Mouse (Mus musculus): ENCODE data around the gene Cacna1b. TPM values are rescaled to one million over a fixed set of nuclear protein-coding genes. Genes with fewer than 3 reads are reported as not detected.

Cacna1b gene
- 0.18 and 0.23 TPM in 2 replicates for polyA plus RNA-seq (2016; fragmentation: Nextera tagmentation; extraction: Ambion mirVana)

DNA sequence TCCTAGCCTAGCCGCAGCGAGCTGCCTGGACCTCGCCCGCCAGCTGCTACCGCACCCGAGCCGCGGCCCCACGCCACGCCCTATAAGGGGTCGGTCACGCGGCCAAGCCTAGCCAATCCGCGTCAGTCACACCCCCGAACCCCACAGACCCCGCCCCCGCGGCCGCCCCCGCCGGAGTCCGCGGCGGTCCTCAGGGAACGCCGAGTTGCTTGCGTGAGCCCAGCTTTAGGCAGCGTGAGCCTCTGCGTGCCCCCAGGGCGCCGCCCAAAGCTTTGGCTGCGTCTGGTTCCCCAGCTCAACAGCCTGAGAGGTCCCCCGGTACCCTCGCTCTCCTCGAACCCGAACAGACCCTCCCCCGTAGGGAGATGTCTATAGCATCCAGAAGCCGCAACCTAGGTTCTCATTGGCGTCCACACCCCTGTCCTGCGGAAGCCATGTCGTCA, at the start of gene Cacna1b:
Cacna1b (minus strand) TSS at position 38 of the 443 bp plus-strand sequence.
- Histone ChIP-seq H3K4me3 (peak within 1 kb of the TSS; percentile 61), H3K4me2 (peak within 1 kb of the TSS; percentile 96), H3K9ac (0 out of 2 replicates have a peak within 1 kb of the TSS, but pooled peaks have one; percentile 29), H3K4me1 (replicated peaks) (peaks cover 15% of the 10 kb centered on the region), H3K27ac (ENCODE audit: poor library complexity, severe bottlenecking) (no peak within 1 kb of the TSS), H3K9me3 (replicated peaks) (no peaks in the 10 kb centered on the region), H3K36me3 (no peaks in the 10 kb centered on the region), H3K27me3 (replicated peaks) (peaks cover 43% of the 10 kb centered on the region)
- 1% methylated on average over 40 of the region's 42 CpGs for WGBS
- ATAC-seq (ENCODE audit: insufficient number of reproducible peaks, low FRiP score): peak; percentile 83

- H3K36me3 ChIP-seq: peaks cover 83% of the 10 kb centered on the region
- H3K4me2 ChIP-seq: no peak overlapping the region
- H3K4me1 ChIP-seq (replicated peaks): no peaks in the 10 kb centered on the region; the same call in 1 of the 2 replicates
- no peak overlapping the region for H3K9ac ChIP-seq
- no peak for ATAC-seq (ENCODE audit: insufficient number of reproducible peaks, low FRiP score)
- no peaks in the 10 kb centered on the region for H3K9me3 ChIP-seq (replicated peaks)
- no peaks in the 10 kb centered on the region for H3K27me3 ChIP-seq (replicated peaks)
- no peak overlapping the region for H3K27ac ChIP-seq (ENCODE audit: poor library complexity, severe bottlenecking)
- WGBS: 69% methylated on average over 3 of the region's 3 CpGs
- no peak overlapping the region for H3K4me3 ChIP-seq
Measured at GRCm38 (mm10) chr2:24809746-24810145, 46.8 kb upstream of the Cacna1b start.

DNA sequence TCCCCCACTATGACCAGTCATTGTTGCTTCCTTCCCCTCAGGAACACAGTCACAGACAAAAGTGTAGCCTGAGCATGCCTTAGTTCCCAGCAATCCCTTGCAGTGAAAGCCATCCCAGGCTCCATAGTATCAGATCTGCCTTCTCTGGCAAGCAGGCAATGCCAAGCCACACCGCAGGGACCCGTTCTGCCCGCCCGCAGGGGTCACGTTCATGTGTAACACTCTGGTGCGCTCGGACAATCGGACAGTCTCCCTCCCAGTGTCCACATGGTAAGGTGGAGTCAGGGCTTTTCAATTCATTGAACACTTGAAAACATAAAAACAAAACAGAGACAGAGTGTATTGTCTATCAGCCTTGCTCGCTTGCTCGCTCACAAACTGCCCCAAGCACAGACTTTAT, 44.7 kb upstream of the Cacna1b start:
- peaks cover 85% of the 10 kb centered on the region for H3K36me3 ChIP-seq
- 96% methylated on average over 10 of the region's 10 CpGs for WGBS

DNA sequence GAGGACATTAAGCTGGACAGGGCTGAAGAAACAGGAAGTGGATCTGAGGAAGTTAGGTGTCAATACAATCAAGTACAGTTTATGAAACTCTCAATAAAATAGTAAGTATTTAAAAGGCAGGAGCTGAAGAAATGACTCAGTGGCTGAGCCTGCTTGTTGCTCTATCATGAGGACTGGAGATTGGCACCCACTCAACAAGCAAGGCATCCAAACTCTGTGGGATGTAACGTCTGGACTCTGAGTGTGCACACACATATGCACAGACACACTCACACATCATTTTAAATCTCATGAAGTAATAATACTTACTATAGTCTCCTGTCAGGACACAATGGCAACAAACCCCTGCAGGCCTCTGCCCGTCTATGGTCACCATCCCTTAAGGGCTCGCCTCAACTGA, 44.1 kb upstream of the Cacna1b start:
- H3K36me3 ChIP-seq: peaks cover 85% of the 10 kb centered on the region

More for the DNA sequence above, 44.7 kb upstream of the Cacna1b start:
- no peaks in the 10 kb centered on the region for H3K27me3 ChIP-seq (replicated peaks)
- no peaks in the 10 kb centered on the region; the same call in 1 of the 2 replicates for H3K4me1 ChIP-seq (replicated peaks)
- H3K9ac ChIP-seq: no peak overlapping the region
- H3K27ac ChIP-seq (ENCODE audit: poor library complexity, severe bottlenecking): no peak overlapping the region
- ATAC-seq (ENCODE audit: insufficient number of reproducible peaks, low FRiP score): no peak
- H3K4me3 ChIP-seq: no peak overlapping the region
- H3K9me3 ChIP-seq (replicated peaks): no peaks in the 10 kb centered on the region
- no peak overlapping the region for H3K4me2 ChIP-seq

DNA sequence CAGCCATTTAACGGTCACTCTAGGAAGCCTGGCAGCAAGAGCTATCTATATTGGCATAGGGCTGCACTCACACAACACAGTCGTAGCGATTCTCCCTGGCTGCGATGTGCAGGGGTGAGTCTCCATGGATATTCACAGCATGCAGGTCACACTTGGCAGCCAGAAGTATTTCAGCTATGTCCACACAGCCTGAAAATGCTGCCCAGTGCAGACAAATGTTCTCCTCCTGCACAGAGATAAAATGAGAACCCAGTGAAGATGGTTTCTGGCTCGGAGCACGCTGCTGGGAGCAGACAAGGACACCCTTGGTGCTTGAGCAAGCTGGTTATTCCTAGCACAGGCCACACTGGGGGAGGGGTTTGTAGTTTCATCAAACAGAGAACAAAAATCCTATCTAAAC, 43.2 kb upstream of the Cacna1b start:
- Histone ChIP-seq H3K4me1 (replicated peaks) (no peaks in the 10 kb centered on the region; the same call in 1 of the 2 replicates), H3K27me3 (replicated peaks) (no peaks in the 10 kb centered on the region), H3K4me3 (no peak overlapping the region), H3K9ac (no peak overlapping the region), H3K36me3 (peaks cover 90% of the 10 kb centered on the region), H3K4me2 (no peak overlapping the region), H3K27ac (ENCODE audit: poor library complexity, severe bottlenecking) (no peak overlapping the region), H3K9me3 (replicated peaks) (no peaks in the 10 kb centered on the region)
- WGBS: 65% methylated on average over 6 of the region's 6 CpGs
- no peak for ATAC-seq (ENCODE audit: insufficient number of reproducible peaks, low FRiP score)

More for the DNA sequence above, 44.1 kb upstream of the Cacna1b start:
- Histone ChIP-seq H3K27ac (ENCODE audit: poor library complexity, severe bottlenecking) (no peak overlapping the region), H3K27me3 (replicated peaks) (no peaks in the 10 kb centered on the region), H3K4me2 (no peak overlapping the region), H3K4me1 (replicated peaks) (no peaks in the 10 kb centered on the region; the same call in 1 of the 2 replicates), H3K9me3 (replicated peaks) (no peaks in the 10 kb centered on the region), H3K4me3 (no peak overlapping the region), H3K9ac (no peak overlapping the region)
- WGBS: 89% methylated on average over 3 of the region's 3 CpGs
- no peak for ATAC-seq (ENCODE audit: insufficient number of reproducible peaks, low FRiP score)

DNA sequence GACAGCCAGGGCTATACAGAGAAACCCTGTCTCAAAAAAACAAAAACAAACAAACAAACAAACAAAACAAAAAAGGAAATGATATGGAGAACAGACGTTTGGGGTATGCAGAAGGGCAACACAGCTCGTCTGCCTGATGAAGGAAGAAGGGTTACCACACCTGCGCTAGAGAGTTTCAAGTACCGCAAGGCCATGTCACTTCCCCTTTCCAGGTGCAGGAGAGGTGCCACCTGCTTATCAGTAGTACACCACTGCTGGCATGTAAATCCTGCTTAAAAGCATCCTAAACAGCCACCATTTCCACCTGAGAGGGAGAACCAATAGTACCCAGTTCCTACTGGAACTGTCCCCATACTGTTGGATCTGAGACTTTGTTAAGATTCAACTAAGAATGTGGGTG, 42.7 kb upstream of the Cacna1b start:
- no peak for ATAC-seq (ENCODE audit: insufficient number of reproducible peaks, low FRiP score)
- no peak overlapping the region for H3K4me2 ChIP-seq
- no peaks in the 10 kb centered on the region for H3K27me3 ChIP-seq (replicated peaks)
- no peak overlapping the region for H3K9ac ChIP-seq
- no peaks in the 10 kb centered on the region; the same call in 1 of the 2 replicates for H3K4me1 ChIP-seq (replicated peaks)
- H3K36me3 ChIP-seq: peaks cover 90% of the 10 kb centered on the region
- WGBS: 89% methylated on average over 4 of the region's 4 CpGs
- H3K9me3 ChIP-seq (replicated peaks): no peaks in the 10 kb centered on the region
- no peak overlapping the region for H3K4me3 ChIP-seq
- H3K27ac ChIP-seq (ENCODE audit: poor library complexity, severe bottlenecking): no peak overlapping the region

GRCm38 (mm10) chr2:24796833-24797457, 34.0 kb upstream of the Cacna1b start:
- peaks cover 81% of the 10 kb centered on the region for H3K36me3 ChIP-seq
- no peak overlapping the region for H3K27ac ChIP-seq (ENCODE audit: poor library complexity, severe bottlenecking)
- H3K4me3 ChIP-seq: no peak overlapping the region
- no peaks in the 10 kb centered on the region for H3K9me3 ChIP-seq (replicated peaks)
- H3K9ac ChIP-seq: no peak overlapping the region
- H3K4me1 ChIP-seq (replicated peaks): no peaks in the 10 kb centered on the region
- H3K27me3 ChIP-seq (replicated peaks): no peaks in the 10 kb centered on the region
- 87% methylated on average over 5 of the region's 5 CpGs for WGBS
- H3K4me2 ChIP-seq: no peak overlapping the region
- ATAC-seq (ENCODE audit: insufficient number of reproducible peaks, low FRiP score): no peak

DNA sequence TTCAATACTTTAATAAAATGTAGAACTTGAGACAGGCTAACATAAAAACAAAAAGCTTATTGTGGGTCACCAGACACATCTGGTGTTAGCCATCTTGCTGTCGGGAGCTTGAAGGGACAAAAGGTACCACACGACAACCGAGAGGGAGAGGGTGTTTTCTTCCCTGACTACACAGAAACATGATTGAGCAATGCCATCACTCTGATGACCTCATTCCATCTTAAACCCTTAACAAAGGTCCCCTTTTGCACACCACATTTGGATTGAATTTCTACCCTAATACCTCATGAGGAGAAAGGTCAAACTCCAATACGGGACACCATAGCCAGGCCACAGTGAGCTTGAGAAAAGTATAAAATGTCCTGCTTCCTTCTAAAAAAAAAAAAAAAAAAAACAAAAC, 24.3 kb upstream of the Cacna1b start:
- H3K4me1 ChIP-seq (replicated peaks): no peaks in the 10 kb centered on the region
- no peak for ATAC-seq (ENCODE audit: insufficient number of reproducible peaks, low FRiP score)
- H3K27me3 ChIP-seq (replicated peaks): no peaks in the 10 kb centered on the region
- H3K9ac ChIP-seq: no peak overlapping the region
- H3K4me3 ChIP-seq: no peak overlapping the region
- no peak overlapping the region for H3K27ac ChIP-seq (ENCODE audit: poor library complexity, severe bottlenecking)
- H3K9me3 ChIP-seq (replicated peaks): peaks cover 5% of the 10 kb centered on the region; the same call in 1 of the 2 replicates
- H3K36me3 ChIP-seq: peaks cover 26% of the 10 kb centered on the region
- 75% methylated on average over 4 of the region's 4 CpGs for WGBS
- no peak overlapping the region for H3K4me2 ChIP-seq

DNA sequence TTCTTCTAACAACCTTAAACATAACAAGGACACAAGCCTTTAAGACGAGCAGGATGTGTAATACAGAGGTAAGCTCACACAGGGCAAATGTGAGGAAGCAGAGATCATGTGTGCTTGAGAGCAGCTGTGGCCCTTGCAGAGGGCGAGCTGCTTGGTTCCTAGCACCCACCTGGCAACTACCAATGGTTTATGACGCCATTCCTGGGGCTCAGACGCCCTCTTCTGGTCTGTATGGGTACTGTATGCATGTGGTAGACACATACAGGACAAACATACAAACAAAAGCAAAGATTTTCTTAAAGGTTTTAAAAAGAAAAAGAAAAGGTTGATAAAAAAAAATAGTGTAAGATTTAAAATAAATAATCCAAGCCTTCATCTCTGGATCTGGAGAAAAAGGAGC, 18.3 kb upstream of the Cacna1b start:
- no peak overlapping the region for H3K4me2 ChIP-seq
- H3K36me3 ChIP-seq: no peaks in the 10 kb centered on the region
- peaks cover 5% of the 10 kb centered on the region; the same call in 1 of the 2 replicates for H3K9me3 ChIP-seq (replicated peaks)
- no peaks in the 10 kb centered on the region; the same call in 1 of the 2 replicates for H3K27me3 ChIP-seq (replicated peaks)
- H3K4me3 ChIP-seq: no peak overlapping the region
- no peak overlapping the region for H3K9ac ChIP-seq
- 50% methylated on average over 4 of the region's 4 CpGs for WGBS
- H3K27ac ChIP-seq (ENCODE audit: poor library complexity, severe bottlenecking): no peak overlapping the region
- H3K4me1 ChIP-seq (replicated peaks): no peaks in the 10 kb centered on the region
- ATAC-seq (ENCODE audit: insufficient number of reproducible peaks, low FRiP score): no peak

DNA sequence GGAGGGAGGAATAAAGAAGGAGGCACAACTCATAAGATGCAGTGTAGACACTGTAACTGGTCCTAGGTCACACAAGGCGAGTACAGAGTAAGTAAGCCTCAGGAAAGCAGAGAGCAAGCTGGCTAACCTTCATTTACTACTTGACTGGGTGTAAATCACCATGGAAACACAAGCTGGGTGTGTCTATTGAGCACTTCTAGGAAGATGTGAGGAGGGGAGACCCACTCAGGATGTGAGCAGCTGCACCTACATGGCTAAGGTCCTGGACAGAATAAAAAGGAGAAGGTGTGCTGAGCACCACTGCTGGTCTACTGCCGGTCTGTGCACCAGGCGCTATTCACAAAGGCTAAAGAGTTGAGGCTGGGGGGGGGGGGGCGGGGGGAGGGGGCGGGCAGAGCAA, 13.9 kb upstream of the Cacna1b start:
- ATAC-seq (ENCODE audit: insufficient number of reproducible peaks, low FRiP score): no peak
- H3K9me3 ChIP-seq (replicated peaks): no peaks in the 10 kb centered on the region
- WGBS: 15% methylated on average over 5 of the region's 5 CpGs
- H3K4me1 ChIP-seq (replicated peaks): no peaks in the 10 kb centered on the region
- no peak overlapping the region for H3K9ac ChIP-seq
- no peaks in the 10 kb centered on the region; the same call in 1 of the 2 replicates for H3K27me3 ChIP-seq (replicated peaks)
- H3K27ac ChIP-seq (ENCODE audit: poor library complexity, severe bottlenecking): no peak overlapping the region
- no peak overlapping the region for H3K4me2 ChIP-seq
- H3K36me3 ChIP-seq: no peaks in the 10 kb centered on the region
- no peak overlapping the region for H3K4me3 ChIP-seq

- Histone ChIP-seq H3K4me2 (no peak overlapping the region), H3K4me3 (no peak overlapping the region), H3K27ac (ENCODE audit: poor library complexity, severe bottlenecking) (no peak overlapping the region), H3K9ac (no peak overlapping the region), H3K4me1 (replicated peaks) (no peaks in the 10 kb centered on the region), H3K27me3 (replicated peaks) (no peaks in the 10 kb centered on the region; the same call in 1 of the 2 replicates), H3K36me3 (no peaks in the 10 kb centered on the region), H3K9me3 (replicated peaks) (no peaks in the 10 kb centered on the region)
- ATAC-seq (ENCODE audit: insufficient number of reproducible peaks, low FRiP score): no peak
- WGBS: 63% methylated on average over 11 of the region's 11 CpGs
Measured at GRCm38 (mm10) chr2:24775951-24776587, 13.1 kb upstream of the Cacna1b start.

Data from heart, embryonic 12.5 days (tissue).